Mouse (Mus musculus) small intestine, adult 10 weeks (tissue): ENCODE measurements around the gene Arglu1. TPM values are rescaled to one million over a fixed set of nuclear protein-coding genes. Genes with fewer than 3 reads are reported as not detected.

Source experiments
- polyA plus RNA-seq: library from polyadenylated mRNA; stranded (reverse); fragments of 350-450 nt; fragmentation: Illumina TruSeq; extraction: RNeasy Lipid Tissue Mini Kit (QIAGEN cat#74804); gene quantifications from one replicate; pipeline ENCODE4 v1.2.3, GENCODE M21; 2014; ENCODE audit warnings: low replicate concordance

Gene Arglu1
- 214 TPM for polyA plus RNA-seq

GRCm38 (mm10) chr8:8690146-8691092 lies at the start of gene Arglu1:
Arglu1 (minus strand) TSS chr8:8690521.

GRCm38 (mm10) chr8:8661103-8661758 lies 29.1 kb downstream of the Arglu1 start, which contains the start of gene Efnb2:
Efnb2 (minus strand) TSS chr8:8661242.

Other genes starting within 250 kb of the Arglu1 start
- gene Efnb2, start 29.3 kb downstream of the Arglu1 start, polyA plus RNA-seq, result 58.5 TPM